Mouse (Mus musculus) layer of hippocampus, adult 2 months (tissue): ENCODE data around the gene Lpgat1. TPM values are rescaled to one million over a fixed set of nuclear protein-coding genes. Genes with fewer than 3 reads are reported as not detected.

Source experiments
- DNase-seq, 2 experiments: peaks; one replicate each; pipeline ENCODE4 v3.0.0; 2022; ENCODE audit warnings: low spot score in 2 of 2
- H3K27ac ChIP-seq: fragments of 200-600 bp; 2 replicates; pipeline ENCODE4 v1.8.1; 2022
- H3K4me3 ChIP-seq: fragments of 200-600 bp; 2 replicates; pipeline ENCODE4 v1.8.1; 2022; ENCODE audit warnings: mild to moderate bottlenecking
- CTCF ChIP-seq: fragments of 200-600 bp; conservative IDR thresholded peaks from 2 replicates; pipeline ENCODE4 v1.8.1; 2022; ENCODE audit warnings: antibody characterized with exemption, mild to moderate bottlenecking, moderate library complexity
- total RNA-seq, 2 experiments: library from RNA; stranded (reverse); gene quantifications; 2 replicates each; pipeline ENCODE4 v1.2.3; 2021

Gene Lpgat1
- total RNA-seq, 2 experiments from 2014 or later, result 128 to 129 TPM

DNA sequence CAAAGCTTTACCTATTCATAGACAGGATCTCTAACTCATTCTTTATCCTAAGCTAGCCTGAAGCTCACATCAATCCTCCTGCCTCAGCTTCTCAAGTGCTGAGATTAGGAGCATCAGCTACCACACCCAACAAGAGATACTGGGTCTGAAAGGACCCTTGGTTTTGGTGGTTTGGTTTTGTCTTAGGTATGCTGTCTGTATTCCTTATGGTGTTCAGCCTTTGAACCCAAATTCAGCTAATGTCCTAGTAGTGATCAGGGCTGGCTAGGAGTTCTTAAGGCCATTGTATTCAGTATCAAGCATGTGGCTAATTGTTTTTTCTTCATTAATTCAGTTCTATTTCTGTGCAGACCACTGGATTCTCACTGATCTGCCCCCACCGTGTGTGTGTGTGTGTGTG lies 493 bp upstream of the Lpgat1 start:
- DNase-seq, result no peak
- H3K4me3 ChIP-seq, result no peak overlapping the region

DNA sequence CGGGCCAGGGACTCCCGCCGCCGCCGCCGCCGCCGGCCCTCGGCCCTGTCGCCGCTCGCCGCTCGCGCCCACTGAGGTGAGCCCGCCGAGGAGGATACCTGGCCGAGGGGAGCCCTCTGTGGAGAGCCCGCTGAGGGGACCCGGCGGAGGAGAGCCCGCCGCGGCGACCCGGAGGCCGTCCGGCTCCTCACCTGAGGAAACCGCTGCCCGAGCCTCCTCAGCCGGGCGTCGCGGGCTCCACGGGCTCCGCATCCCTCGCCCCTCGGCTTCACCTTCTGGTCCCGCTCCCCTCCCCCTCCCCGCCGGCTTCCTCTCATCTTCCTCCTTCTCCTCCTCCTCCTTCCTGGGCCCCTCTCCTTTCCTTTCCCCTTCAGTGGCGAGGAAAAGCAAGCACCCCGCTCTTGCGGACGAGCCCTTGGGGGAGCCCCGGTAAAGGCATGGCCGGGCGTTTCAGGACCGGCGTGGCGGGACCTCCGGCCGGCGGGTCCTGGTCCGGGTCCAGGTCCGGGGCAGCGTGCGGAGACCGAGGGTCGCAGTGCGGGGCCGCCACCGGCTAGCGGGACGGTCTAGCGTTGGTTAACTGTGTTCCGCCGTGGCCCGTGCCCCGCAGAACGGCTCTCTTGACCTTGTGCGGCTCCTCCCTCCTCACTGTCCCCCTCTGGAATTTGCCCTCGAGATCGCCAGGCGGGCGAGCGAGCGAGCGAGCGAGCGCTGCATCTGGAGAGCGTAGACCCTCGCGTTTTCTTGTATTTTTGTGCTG lies 1.1 kb downstream of the Lpgat1 start:
- Histone ChIP-seq H3K4me3 (peak overlapping the region; percentile 64), H3K27ac (peak overlapping the region; percentile 97)
- TF ChIP-seq CTCF, result no peak
- no peak for DNase-seq

More for the DNA sequence above, 493 bp upstream of the Lpgat1 start:
- no peak for TF ChIP-seq CTCF
- H3K27ac ChIP-seq, result peak overlapping the region; percentile 69; the same call in 1 of the 2 replicates

DNA sequence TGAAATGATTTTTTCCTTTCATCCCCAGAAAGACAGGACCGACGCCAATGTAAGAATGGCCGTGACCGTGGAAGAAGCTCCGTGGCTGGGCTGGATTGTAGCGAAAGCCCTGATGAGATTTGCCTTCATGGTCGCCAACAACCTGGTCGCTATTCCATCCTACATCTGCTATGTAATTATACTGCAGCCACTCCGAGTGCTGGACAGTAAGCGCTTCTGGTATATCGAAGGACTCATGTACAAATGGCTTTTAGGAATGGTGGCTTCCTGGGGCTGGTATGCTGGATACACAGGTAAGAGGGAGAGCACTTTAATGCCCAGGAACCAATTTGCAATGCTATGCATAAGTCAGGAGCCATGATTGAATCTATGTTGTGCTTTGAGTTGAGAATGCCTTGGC lies 1.7 kb downstream of the Lpgat1 start:
- no peak for DNase-seq
- Histone ChIP-seq H3K4me3 (peak overlapping the region; percentile 64), H3K27ac (peak overlapping the region; percentile 97)
- no peak for TF ChIP-seq CTCF

DNA sequence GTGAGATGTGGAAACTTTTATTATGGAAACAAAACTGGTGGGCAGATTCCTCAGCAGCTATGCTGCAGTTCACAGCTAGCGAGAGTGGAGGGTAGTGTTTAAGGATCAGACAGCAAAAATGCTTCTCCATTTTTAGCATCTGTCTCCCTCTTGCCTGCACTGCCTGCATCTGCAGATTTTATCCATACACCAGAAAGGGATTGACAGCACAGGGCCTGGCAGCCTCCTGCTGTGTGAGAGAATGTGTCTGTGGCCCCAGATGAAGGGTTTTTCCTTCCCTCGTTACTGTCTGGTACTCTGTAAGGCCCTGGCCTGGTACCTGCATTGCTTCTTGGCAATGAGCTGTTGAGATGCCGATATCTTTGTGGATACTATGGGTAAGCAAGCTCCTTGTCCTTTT lies 2.8 kb downstream of the Lpgat1 start:
- Histone ChIP-seq H3K4me3 (peak overlapping the region; percentile 64), H3K27ac (peak overlapping the region; percentile 97)
- peak in 1 of 2 experiments; percentile 27 for DNase-seq
- peak; percentile 25 for TF ChIP-seq CTCF

DNA sequence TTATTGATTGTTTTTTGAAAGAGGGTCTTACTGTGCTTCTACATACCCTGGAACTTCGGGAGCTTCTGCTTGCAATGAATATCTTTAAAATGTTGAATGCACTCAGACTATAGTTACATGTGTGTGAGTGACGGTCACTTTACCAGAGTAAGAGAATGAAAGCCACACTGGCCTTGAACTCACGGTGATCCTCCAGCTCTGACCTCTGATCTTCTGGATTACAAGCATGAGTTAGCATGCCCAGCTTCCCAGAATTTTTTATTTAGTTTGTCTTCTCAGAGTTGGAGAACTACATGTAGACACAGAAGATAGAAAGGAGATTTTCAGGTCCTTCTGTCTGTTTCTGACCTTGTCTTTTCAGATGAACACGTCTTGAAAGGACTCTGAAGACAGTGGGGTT lies 5.1 kb downstream of the Lpgat1 start:
- TF ChIP-seq CTCF, result no peak
- Histone ChIP-seq H3K27ac (no peak overlapping the region), H3K4me3 (no peak overlapping the region)
- DNase-seq, result no peak

DNA sequence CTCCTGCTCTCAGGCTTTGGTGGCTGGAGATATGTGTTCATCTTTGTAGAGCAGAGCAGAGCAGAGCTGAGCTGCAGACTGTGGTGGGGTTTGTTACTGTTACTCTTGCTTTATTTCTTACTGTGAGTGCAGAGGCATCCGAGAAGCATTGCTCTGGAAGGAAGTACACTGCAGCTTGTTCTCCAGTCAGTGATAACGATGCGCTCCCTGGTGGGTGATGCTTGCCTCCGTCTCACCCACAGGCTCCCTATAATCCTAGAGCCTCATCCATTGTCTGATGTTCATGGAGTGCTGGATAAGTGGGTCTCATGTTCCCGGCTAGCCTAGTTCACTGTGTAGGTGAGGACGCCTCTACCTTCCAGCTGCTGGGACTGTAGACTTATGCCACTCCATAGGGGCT lies 6.0 kb downstream of the Lpgat1 start:
- peak; percentile 58 for TF ChIP-seq CTCF
- peak; percentile 13 to 31 for DNase-seq
- H3K27ac ChIP-seq, result no peak overlapping the region
- H3K4me3 ChIP-seq, result no peak overlapping the region

DNA sequence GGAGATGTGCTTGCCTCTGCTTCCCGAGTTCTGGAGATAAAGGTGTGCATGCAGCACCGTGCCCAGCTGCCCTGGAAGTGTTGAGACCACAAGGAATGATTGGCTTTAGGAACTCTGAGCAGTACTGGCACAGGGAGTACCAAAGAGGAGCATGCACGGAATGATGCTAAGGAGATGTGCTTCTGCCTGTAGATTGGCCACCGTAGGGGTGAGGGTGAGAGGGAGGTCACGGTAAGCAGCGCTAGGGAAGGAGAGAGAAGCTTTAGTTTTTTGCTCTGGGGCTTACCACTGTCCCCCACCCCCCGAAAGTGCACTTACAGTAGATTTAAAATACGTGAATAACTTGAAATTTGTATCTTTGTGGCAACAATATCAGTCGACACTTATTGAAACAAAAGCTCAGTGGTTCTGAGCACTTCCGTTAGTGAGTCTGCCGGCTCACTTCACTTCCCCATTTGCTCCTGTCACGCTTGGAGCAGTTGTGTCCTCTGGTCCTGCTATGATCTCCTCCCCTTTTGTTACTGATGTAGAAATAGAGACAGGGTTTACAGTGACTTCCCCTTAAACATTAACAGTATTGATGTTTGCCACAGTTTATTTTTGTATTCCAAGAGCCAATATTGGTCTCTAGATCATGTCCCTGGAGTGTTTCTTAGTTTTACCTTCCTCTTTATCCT lies 6.9 kb downstream of the Lpgat1 start:
- Histone ChIP-seq H3K27ac (no peak overlapping the region), H3K4me3 (no peak overlapping the region)
- no peak for TF ChIP-seq CTCF
- DNase-seq, result no peak

DNA sequence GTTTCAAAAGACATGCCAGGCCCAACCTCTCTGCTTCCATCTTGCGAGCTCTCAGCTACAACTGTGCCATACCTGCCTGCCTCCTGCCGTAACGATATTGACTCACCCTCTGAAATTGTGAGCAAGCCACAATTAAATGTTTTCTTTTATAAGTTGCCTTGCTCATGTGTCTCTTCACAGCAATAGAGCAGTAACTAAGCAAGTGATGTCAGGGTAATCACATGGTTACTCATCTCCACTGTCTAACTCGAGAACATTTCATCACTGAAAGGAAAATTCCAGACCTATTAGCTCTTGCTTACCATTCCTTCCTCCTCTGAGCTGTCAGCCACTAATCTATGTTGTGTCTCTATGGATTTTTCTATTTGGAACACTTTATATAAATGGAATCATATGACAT lies 15.0 kb downstream of the Lpgat1 start:
- Histone ChIP-seq H3K4me3 (no peak overlapping the region), H3K27ac (no peak overlapping the region)
- DNase-seq, result no peak
- TF ChIP-seq CTCF, result no peak

DNA sequence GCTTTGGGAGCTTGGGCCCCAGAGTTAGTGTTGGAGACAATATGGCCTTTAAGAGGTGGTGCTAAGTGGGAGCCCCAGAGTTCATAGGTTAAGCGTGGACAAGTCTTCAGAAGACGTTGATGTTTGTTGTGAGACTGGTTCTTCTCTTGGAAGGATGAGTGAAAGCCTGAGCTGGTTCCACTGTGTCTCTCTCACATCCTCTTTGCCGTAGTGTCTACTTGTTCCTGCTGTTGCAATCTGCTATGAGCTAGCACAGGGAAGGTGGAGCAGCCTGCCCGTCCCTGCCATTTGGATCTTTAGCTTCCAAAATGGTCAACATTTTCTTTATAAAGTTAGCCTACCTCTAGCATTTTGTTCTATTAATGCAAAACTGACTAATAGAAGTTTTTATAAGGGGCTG lies 16.2 kb downstream of the Lpgat1 start:
- DNase-seq, result no peak
- no peak for TF ChIP-seq CTCF
- no peak overlapping the region for H3K27ac ChIP-seq
- no peak overlapping the region for H3K4me3 ChIP-seq

DNA sequence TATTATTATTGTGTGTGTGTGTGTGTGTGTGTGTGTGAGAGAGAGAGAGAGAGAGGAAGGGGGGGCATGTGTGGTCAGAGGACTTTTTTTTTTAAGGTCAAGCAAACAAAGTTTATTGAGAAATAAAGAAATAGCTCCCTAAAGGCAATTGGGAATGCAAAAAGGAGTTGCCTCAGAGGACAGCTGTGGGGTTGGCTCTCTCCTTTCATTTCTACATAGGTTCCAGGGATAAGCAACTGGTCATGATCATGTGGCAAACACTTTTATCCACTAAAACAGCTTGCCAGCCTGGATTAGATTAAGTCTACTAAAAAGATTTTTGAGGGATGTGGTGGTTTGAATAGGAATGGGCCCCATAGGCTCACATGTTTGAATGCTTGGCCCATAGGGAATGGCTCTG lies 18.8 kb downstream of the Lpgat1 start:
- H3K4me3 ChIP-seq, result no peak overlapping the region
- no peak for DNase-seq
- H3K27ac ChIP-seq, result no peak overlapping the region
- TF ChIP-seq CTCF, result no peak

DNA sequence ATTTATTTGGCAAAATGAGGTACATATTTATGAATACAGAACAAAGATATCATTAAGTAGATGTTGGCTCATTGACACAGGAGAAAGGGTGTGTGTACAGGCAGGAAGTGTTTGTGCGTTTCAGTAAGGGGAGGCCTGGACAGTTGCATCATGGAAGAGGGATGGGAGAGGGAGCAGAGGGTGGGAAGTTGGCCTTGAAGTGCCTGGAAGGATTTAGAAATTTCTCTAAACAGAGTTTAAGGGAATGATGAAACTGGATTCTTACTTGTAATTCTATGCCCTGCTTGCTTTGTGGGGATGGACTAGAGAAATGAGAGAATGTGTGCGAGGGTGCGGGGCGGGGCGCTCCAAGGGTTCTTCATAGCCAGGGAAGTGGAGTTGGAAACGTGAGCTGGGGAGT lies 20.2 kb downstream of the Lpgat1 start:
- no peak for DNase-seq
- Histone ChIP-seq H3K27ac (no peak overlapping the region), H3K4me3 (no peak overlapping the region)
- no peak for TF ChIP-seq CTCF

DNA sequence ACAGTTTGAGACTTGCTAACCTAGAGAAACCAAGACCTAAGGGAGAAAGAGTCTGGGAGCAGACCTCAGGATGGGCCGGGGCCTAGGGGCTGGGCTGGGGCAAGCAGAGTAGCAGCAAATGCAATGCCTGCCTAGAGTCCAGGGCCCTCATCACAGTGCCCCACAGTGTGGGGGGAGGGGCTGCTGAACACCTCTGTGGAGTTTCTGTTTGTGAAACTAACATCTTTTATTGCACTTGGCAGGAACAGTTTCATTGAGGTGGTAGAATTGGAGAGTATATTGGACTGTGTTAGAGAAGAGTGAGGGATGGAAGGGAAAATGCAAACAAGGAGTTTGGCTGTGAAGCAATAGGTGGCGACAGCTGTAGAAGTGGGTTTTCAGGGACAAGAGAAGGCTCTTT lies 21.1 kb downstream of the Lpgat1 start:
- DNase-seq, result no peak
- Histone ChIP-seq H3K27ac (no peak overlapping the region), H3K4me3 (no peak overlapping the region)
- TF ChIP-seq CTCF, result no peak

DNA sequence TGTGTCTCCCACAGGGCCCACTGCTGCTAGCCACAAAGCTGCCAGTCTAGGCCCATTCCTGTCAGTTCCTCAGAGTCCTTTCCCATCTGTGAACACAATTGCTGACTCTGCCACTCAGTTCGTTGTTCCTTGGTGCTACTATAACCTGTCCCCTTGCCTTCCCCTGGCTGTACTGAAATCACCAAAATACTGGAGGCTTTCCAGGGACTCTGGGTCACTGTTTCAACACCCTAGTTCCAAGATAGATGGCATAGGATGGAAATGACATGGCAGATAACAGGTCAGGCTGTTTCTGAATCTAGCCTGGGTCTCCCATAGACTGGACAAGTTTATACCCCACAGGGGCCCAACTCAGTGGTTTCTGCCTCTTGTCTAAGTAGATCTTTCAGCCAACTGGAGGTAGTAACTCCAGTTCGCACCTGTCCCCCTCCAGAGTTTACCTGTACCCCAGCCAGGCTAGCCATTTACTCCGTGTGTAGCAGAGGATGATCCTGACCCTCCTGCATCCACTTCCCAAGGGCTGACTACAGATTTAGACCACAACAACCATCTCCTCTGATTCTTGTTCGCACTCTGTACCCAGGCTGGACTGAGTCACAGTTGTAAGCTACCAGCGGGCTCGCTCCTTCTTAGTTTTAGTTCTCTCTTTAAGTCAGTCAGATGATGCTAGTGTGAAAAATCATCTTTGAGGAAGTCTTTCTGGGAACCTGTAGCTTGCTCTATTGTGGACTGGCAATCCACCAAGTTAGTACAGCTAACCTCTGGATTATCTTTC lies 23.1 kb downstream of the Lpgat1 start:
- no peak overlapping the region for H3K27ac ChIP-seq

More for the DNA sequence above, 23.1 kb downstream of the Lpgat1 start:
- no peak for DNase-seq
- no peak overlapping the region for H3K4me3 ChIP-seq
- no peak for TF ChIP-seq CTCF
